Mouse (Mus musculus) brown adipose tissue, adult 24 weeks (tissue): Measurements from ENCODE around the gene Msi2. TPM values are rescaled to one million over a fixed set of nuclear protein-coding genes. Genes with fewer than 3 reads are reported as not detected.

Experiments
- H3K27ac ChIP-seq: fragments of 200-500 bp; replicated peaks from 2 replicates; pipeline ENCODE4 v1.5.1; 2012; ENCODE audit warnings: low read depth, mild to moderate bottlenecking, low read length
- H3K4me1 ChIP-seq: fragments of 200-500 bp; 2 replicates; pipeline ENCODE4 v1.6.1; 2012; ENCODE audit warnings: low read length, mixed read lengths; ENCODE audit not compliant: control insufficient read depth, insufficient read depth, insufficient read length
- H3K4me3 ChIP-seq: fragments of 200-500 bp; 2 replicates; pipeline ENCODE4 v1.5.1; 2012; ENCODE audit warnings: low read depth, mild to moderate bottlenecking, low read length, moderate library complexity; ENCODE audit not compliant: insufficient read depth
- polyA plus RNA-seq: library from polyadenylated mRNA; stranded (reverse); fragments of >200 nt; gene quantifications from 2 replicates; pipeline ENCODE4 v1.2.4, GENCODE M21; 2012; ENCODE audit not compliant: missing spikeins, insufficient read depth, insufficient read length

The Msi2 gene
- polyA plus RNA-seq, 1 experiment = 57.2 TPM

DNA sequence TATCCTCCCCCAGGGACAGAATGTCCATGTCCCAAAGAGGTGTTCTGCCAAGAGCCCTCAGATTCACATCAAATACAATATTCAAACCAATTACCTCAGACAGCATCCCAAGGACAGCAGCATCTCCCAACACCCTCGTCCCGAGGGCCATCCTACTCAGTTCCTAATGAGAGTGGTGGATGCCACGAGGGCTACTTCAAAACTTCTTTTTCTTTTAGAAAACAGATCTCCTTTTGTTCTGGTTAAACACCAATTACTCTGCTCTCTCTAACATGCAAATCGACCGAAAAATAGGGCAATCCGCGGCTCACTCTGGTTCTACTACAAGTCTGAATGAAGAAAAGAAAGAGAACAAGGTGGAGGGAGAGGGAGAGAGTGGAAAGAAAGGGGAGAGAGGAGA, 73.6 kb downstream of the Msi2 start:
- no peak overlapping the region for H3K27ac ChIP-seq

DNA sequence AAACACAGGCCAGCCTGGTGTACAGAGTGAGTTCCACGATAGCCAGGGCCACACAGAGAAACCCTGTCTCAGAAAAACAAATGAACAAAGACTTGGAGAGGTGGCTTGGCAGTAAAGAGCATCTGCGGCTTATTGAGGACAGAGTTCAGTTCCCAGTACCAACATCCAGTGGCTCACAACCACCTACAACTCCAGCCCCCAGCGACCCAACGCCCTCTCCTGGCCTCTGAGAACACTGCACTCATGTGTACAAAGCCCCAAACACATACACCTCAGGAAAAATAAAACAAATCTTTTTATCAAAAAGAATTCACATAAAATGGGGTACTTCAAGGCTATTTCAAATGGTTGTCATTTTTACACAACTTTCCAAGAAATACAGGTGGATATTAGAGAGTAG, 78.5 kb downstream of the Msi2 start:
- Histone ChIP-seq H3K4me1 (peaks cover 5% of the 10 kb centered on the region; the same call in 1 of the 2 replicates), H3K4me3 (no peak overlapping the region), H3K27ac (no peak overlapping the region)

More for the DNA sequence above, 73.6 kb downstream of the Msi2 start:
- Histone ChIP-seq H3K4me1 (0 out of 2 replicates have a peak, but pooled peaks cover 4% of the 10 kb centered on the region), H3K4me3 (no peak overlapping the region)

DNA sequence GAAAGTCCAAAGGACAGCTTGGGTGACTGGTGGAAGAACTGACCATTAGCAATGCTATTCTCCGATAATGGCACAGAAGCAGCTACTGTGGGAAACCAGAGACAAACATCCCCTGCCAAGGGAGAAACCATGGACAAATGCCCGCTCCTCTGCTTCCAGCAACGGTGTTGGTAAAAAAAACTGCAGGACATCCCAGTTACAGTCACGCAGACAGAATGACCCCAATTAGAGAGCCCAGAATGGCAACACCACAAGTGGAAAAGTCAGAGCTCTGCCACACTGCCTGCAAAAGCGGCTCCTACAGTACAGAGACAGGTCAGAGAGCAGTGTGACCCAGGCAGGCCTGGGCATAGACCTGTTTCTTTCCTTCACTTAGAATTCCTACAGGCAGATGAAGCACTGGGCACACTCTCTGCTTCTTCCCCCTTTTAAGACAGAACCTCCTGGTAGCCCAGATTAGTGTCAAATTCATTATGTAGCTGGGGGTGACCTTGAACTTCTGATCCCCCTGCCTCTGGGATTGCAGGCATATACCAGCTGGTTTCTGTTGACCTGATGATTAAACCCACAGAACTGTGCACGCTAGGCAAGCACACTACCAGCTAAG, 79.3 kb downstream of the Msi2 start:
- peaks cover 9% of the 10 kb centered on the region for H3K4me1 ChIP-seq
- no peak overlapping the region for H3K4me3 ChIP-seq
- H3K27ac ChIP-seq = no peak overlapping the region

DNA sequence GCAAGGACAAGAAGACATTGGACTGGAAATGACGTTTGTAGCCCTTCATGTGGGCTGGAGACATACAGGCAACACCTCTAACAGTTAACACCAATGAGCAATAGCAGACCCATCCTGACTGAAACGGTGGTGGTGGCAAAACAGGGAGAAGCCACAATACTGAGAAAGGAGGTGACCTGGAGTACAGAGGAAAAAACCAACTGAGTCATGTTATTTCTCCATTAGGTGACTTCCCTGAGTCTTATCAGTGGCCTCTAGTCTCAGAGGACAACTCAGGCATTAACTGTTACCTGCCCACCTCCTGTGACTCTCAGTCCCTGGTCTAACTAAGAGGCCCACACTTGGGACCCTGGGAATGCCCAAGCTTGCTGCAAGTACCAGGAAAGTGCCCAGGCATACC, 80.1 kb downstream of the Msi2 start:
- Histone ChIP-seq H3K27ac (no peak overlapping the region), H3K4me1 (peaks cover 8% of the 10 kb centered on the region), H3K4me3 (no peak overlapping the region)

DNA sequence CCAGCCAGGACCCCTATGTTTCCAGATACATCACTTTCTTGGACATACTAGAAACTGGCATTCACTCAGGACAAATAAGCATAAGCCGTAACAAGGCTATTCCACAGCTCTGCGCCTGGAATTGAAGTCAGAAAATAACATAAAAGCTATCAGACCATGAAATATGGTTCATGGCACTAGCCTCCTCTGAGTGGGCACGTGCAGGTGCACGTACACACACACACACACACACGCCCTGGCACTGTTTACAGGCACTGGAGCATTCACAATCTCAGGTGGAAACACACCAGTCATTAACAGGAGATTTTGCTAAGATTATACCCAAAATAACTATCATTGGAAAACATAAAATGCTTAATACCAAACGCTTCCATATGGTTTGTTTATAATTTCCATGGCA, 81.4 kb downstream of the Msi2 start:
- H3K4me1 ChIP-seq = peaks cover 13% of the 10 kb centered on the region
- no peak overlapping the region for H3K27ac ChIP-seq
- no peak overlapping the region for H3K4me3 ChIP-seq

DNA sequence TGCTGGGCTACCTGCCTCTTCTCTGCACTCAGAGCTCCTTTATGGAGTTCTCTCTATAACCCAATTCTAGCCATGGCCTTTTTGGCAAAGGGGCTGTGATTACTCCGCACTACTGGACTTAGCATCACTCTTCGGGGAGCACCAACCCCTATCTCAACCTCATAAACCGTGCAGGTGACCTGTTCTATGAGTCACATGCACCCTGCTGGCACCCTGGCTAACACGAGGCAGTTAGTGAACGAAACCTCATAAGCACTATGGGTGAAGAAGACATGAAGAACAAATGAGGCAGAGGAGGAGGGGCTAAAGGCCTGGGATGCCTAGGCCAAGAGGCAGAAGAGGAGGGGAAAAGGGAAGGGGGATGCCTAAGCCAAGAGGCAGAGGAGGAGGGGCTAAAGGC, 82.0 kb downstream of the Msi2 start:
- Histone ChIP-seq H3K27ac (no peak overlapping the region), H3K4me3 (no peak overlapping the region), H3K4me1 (peaks cover 13% of the 10 kb centered on the region)

DNA sequence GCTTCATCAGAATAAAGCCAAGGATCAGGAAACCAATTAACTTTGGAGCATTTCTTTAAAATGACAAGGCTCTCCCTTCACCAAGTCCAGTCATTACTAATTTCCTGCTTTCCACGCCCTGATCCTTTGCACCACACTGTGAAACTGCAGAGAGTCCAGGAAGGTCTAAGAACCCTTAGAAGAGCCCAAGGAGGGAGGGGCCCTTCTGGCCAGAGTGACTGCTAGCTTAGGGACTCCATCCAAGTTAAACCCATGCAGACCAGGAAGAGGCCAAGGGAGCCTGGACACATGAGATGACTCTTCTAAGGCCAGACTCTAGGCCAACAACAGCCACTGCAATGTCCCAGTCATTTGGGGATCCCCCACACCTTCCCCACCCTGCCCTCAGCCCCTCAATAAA, 83.7 kb downstream of the Msi2 start:
- Histone ChIP-seq H3K4me1 (peaks cover 13% of the 10 kb centered on the region), H3K4me3 (no peak overlapping the region), H3K27ac (no peak overlapping the region)

DNA sequence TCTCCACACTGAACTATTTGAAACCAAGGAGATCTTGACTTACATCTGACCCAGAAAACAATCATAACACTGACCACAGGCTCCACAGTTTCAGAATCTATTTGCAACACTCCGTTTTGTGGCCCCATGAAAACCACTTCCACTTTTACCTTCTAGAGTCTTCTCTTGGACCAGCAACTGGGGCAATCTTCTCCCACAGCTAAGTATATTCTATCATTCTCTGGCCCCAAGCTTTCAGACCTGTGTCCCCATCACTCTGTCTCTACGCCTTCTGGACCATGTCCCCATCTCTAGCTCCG, 86.4 kb downstream of the Msi2 start:
- H3K4me1 ChIP-seq = peaks cover 19% of the 10 kb centered on the region
- H3K27ac ChIP-seq = no peak overlapping the region
- H3K4me3 ChIP-seq = no peak overlapping the region

DNA sequence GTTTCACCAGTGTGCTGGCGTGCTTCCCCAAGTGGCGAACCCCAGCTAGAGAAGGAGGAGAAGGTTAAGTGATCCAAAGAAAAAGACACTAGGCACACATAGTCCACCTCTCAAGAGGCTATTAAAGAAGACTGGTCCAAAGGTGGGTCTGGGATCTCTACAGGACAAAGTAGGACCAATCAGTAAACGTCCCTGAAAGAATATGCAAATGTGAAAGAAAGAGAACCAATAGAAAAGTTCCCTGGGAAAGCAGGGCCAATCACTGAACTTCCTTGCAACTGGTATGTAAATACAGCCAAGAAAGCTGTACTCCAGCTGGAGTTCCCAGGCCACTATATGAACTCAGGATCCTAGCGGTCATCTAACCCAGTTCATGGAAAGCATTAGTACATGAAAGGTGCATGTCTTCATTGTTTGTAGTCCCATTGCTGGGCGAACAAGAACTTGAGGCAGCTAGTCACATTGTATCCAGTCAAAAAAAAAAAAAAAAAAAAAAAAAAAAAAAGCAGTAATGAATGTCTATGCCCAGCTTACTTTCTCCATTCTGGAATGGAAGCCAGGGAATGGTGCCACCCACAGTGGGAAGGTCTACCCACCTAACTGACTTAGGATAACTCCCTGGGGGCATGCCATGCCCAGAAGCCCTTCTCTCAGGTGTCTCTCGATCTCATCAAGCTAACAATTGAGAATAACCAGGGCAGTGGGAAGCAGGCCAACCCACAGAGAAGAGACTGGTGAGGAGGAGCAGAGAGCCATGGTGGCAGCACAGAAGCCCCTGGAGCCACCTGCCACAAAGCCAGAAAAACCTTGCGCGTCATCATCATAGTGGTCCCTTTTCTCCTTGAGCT, 87.0 kb downstream of the Msi2 start:
- Histone ChIP-seq H3K4me3 (no peak overlapping the region), H3K4me1 (peaks cover 19% of the 10 kb centered on the region), H3K27ac (no peak overlapping the region)

DNA sequence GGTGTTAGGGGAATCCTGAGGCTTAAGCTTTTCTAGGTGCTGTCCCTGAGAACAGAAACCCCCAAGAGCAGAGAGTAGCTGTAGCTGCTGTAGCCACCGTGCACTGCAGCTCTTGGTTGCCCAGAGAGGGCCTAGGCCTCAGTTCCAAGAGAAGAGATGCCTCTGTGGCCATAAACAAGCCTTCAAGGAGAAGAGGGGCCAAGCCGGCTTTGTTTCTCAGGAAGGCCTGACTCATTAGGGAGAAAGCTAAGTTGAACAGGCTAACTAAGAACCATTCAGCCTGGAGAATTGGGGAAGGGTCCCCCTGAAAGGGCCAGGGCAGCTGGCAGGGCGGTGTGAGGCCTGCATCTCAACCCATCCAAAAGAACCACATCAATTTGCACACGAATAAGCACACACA, 88.7 kb downstream of the Msi2 start:
- H3K27ac ChIP-seq = no peak overlapping the region

DNA sequence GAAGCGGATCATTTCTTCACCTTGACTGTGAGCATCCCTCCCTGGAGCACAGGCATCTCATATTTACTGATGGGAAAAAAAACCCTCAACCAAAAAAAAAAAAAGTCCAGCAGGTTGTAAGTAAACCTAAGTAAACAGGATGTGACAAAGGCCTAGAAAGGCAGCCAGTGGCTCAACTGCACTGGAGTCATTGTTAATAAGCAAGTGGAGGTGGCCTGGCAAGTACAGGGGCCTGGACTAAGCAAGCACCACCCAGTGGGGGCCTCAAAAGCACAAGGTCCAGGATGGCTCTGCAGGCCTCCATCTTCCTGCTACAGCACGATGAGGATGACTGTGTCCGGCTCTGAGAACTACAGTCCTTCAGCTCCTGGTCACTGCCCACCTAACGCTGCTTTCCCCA, 89.1 kb downstream of the Msi2 start:
- Histone ChIP-seq H3K4me3 (no peak overlapping the region), H3K4me1 (peaks cover 14% of the 10 kb centered on the region), H3K27ac (no peak overlapping the region)

More for the DNA sequence above, 88.7 kb downstream of the Msi2 start:
- Histone ChIP-seq H3K4me3 (no peak overlapping the region), H3K4me1 (peaks cover 17% of the 10 kb centered on the region)

DNA sequence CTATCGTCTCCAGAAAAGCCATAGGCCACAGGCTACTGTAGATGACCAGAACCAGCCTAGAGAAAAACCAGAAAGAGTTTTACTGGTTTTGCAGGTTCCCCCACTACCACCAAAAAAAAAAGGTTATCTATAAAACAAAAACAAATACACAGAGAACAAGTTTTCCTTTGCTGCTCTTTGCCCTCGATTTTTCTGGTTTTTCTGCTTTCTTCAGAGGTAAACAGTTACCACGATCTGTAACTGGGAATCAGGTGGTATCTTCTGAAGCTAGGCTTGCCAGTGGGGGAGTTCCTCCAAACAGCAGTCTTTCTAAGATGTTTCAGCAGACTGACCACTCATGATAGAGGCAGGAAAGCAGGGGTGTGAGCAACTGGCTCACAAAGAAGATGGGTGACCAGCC, 89.6 kb downstream of the Msi2 start:
- no peak overlapping the region for H3K4me3 ChIP-seq
- no peak overlapping the region for H3K27ac ChIP-seq
- H3K4me1 ChIP-seq = peaks cover 11% of the 10 kb centered on the region

DNA sequence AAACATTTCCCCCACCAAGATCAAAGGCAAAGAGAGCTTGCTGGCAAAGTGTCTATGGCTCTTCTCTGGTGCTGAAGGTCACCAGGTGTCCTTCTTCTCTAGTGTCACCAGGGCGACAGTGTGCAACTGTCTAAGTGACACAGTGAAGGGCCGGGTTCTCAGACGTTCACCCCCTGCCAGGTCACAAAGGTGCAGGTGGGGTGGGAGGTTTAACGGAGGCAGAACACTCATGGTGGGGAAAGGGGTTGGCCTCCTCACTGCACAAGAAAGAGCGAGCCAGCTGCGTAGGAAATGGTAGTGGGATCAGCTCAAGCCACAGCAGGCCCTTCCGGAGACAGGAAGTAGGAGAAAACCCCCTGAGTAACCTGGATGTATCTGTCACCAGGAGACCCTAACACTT, 91.0 kb downstream of the Msi2 start:
- Histone ChIP-seq H3K4me1 (peaks cover 10% of the 10 kb centered on the region), H3K4me3 (no peak overlapping the region), H3K27ac (peak overlapping the region; percentile 54; the same call in 1 of the 2 replicates)

DNA sequence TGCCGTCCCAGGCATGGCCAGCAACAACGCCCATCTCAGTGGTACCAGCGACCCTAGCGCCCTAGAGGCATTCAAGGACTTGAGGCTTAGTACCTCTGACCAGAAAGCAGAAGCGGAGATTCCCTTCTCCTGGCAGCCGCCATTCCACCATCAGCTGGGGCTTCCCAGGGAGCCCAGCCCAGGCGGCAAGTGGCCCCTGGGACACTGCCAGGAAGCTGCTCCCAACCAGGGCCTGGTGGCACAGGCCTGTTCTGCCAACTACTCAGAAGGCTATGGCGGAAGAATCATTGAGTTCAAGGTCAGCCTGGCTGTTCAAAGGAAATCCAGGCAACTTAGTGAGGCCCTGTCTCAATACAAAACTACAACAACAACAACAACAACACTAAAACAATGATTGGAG, 91.7 kb downstream of the Msi2 start:
- Histone ChIP-seq H3K4me1 (peaks cover 6% of the 10 kb centered on the region), H3K27ac (peak overlapping the region; percentile 54; the same call in 1 of the 2 replicates), H3K4me3 (no peak overlapping the region)

DNA sequence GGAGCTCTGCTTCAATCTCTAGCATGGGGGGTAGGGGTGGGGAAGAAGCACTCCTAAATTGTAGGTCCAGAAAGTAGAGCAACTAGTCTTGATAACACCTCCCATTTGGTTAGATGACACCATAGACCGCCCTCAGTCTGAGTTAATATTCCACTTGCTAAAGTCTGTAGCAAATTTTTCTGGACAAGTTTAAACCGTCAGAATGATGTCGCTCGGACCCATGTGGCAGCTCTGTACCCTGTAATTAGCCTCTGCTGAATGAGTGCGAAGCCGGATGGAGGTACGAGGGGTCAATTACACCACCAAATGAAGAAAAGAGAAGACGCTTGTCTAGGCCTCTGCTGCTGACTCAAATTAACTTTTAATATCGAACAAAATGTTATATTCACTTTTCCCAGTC, 92.3 kb downstream of the Msi2 start:
- Histone ChIP-seq H3K27ac (no peak overlapping the region), H3K4me1 (peaks cover 9% of the 10 kb centered on the region), H3K4me3 (no peak overlapping the region)

DNA sequence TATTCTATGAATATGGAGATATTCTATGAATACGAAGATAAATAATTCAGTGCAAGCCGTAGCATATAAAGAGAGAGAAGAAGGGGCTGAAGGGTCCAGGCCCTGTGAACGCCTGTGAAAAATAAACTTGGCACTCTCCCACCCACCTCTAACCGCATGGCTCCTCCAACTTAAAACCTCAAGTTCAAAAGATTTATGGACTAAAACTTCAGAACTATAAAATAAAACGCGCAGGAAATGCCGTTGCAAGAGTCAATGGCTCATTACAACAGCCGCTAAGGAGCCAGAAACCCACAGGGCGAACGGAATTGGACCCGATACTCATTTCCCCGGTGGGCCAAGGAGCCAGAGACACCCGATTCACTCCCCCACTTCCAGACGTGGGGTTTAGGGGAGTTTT, 93.2 kb downstream of the Msi2 start:
- Histone ChIP-seq H3K27ac (no peak overlapping the region), H3K4me3 (no peak overlapping the region), H3K4me1 (peaks cover 15% of the 10 kb centered on the region)
